Mouse (Mus musculus) mouse trophoblast stem cell (cell line): ENCODE results near the gene Dnajc11.

Experiments
- in situ Hi-C, 2 experiments: fragments of 300-500 bp; cut with MseI, MboI; formaldehyde crosslinking; loops; 2 replicates in 1 of 2; 3 replicates in 1 of 2; pipeline ENCODE4 v1.15.1; 2025

Dnajc11 gene

GRCm38 (mm10) chr4:151933505-151934214 lies at the start of gene Dnajc11:
TSS of gene Dnajc11 (plus strand) at chr4:151933691.
- in situ Hi-C loops: no loop called here

GRCm38 (mm10) chr4:151893241-151893640 lies 40.2 kb upstream of the Dnajc11 start:
- in situ Hi-C loops: no loop called here

DNA sequence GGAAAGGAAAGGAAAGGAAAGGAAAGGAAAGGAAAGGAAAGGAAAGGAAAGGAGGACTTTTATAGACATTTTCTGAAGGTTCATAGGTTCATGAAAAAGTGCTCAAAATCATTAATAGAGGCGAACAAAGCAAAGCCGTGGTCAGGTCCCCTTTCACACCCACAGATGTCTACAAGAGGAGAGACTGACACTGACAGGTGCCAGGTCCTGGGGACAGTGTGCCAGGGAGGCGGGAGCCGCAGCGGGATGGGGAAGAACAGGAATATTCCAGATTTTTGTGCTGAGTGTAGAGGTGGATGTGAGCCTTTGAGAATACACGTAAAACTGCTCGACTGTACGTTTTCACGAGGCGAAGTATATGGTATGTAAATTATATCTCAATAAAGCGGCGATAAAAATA lies 38.6 kb upstream of the Dnajc11 start:
- in situ Hi-C loops: no loop called here

- in situ Hi-C loops: no loop called here
Measured at GRCm38 (mm10) chr4:151895624-151896023, 37.9 kb upstream of the Dnajc11 start.

DNA sequence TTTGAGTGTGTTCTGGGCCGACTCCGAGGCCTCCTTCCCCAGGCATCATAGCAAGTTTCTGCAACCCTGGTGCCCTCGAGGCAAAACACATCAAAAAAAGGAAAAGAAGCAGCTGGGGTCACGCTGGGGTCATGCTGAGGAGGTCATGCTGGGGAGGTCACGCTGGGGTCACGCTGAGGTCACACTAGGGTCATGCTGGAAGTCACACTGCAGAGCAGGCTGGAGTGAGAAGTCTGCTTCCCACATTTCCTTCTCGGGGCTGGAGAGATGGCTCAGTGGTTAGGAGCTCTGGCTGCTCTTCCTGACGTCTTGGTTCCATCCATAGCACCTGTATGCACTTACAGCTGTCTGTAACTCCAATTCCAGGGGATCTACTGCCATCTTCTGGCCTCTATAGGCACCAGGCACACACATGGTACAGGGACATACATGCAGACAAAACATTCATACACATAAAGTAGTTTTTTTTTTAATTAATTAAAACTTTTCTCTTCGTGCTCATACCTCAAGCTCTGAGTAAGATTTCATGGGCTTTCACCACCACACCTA lies 36.3 kb upstream of the Dnajc11 start:
- in situ Hi-C loops: no loop called here

- in situ Hi-C loops: no loop called here
Measured at GRCm38 (mm10) chr4:151898600-151899245, 34.8 kb upstream of the Dnajc11 start.

DNA sequence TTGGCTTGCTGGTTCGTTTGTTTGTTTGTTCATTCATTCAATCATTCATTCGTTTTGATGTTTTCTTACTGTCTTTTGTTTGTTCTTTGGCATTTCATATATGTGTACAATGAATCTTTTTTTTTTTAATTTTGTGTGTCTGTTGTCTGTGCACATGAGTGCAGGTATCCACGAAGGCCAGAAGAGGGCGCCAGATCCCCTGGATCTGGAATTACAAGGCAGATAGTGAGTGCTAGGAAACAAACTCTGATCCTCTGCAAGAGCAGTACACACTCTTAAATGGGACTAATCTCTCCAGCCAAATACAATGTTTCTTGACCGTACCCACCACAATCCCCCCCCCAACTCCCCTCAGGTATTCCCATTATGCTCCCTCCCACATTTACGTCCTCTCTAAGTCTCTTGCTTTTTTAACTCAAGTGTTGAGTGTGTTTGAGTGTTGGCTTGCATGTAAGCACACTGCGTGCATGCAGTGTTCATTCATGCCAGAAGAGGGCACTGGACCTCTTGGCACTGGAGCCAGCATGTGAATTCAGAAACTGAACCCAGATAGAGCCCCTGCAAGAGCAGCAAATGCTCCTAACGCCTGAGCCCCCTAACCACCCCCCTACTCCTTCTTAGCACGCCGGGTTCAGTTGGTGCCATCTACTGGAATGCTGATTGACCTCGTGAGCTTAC lies 33.6 kb upstream of the Dnajc11 start:
- in situ Hi-C loops: no loop called here

DNA sequence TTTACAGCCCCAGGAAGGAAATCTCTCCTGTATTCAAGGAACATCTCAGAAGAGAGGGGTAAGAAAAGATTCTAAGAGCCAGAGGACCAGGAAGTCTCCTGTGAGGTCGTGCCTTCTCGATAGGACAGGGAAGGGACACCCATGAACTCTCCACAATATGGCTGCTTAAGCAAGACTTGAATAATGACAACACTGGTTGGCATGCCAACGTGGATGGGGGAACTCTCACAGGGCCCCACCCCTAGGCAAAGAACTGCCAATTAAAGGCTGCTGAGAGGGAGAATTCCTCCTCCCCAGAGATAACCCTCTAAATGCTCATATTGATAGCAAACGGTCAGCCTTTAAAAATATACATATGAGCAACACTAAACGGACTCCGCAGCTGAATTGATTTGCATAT lies 32.8 kb upstream of the Dnajc11 start:
- in situ Hi-C loops: no loop called here

DNA sequence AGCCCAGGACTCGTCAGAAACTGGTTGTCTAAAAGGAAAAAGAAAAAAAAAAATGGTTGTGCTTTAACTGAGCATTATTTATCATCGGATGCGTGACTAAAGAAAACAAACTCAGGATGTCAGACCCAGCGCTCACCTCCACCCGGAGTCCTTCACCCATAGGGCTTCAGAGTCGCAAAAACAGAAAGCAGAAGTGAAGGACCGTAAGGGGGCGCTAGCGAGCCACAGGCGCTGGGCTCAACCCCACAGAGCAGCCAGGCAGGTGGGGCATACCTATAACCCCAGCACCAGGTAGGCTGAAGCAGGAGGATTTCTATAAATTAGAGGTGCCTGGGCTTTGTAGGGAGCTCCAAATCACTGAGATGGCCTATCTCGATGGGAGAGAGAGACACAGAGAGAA lies 32.1 kb upstream of the Dnajc11 start:
- in situ Hi-C loops: no loop called here

DNA sequence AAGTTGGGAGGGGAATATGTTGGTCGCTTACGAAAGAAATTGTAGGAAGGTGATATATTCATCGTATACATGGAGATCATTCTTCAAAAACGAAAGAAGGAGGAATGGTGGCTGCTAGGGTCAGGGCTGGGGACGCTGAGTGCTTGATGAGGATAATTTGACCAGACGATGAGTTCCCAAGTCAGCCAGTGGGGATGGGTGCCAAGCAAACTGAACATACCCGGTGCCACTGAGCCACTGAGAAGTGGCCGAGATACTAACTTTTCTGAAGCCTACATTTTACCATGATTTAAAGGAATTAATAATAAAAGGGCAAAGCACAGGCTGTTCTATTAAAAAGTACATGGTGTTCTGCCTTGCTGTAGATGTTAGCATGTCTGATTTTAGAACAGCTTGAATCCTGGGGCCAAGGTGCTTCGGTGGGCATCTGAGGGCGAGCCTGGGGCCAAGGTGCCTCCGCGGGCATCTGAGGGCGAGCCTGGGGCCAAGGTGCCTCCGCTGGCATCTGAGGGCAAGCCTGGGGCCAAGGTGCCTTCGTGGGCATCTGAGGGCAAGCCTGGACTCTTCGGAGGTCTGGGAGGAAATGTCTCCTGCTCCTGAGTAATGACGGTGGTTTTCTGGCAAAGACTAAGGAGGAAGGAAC lies 31.3 kb upstream of the Dnajc11 start:
- in situ Hi-C loops: no loop called here

GRCm38 (mm10) chr4:151902689-151903241 lies 30.7 kb upstream of the Dnajc11 start:
- in situ Hi-C loops: no loop called here

- in situ Hi-C loops: no loop called here
Measured at GRCm38 (mm10) chr4:151904098-151904497, 29.4 kb upstream of the Dnajc11 start.

DNA sequence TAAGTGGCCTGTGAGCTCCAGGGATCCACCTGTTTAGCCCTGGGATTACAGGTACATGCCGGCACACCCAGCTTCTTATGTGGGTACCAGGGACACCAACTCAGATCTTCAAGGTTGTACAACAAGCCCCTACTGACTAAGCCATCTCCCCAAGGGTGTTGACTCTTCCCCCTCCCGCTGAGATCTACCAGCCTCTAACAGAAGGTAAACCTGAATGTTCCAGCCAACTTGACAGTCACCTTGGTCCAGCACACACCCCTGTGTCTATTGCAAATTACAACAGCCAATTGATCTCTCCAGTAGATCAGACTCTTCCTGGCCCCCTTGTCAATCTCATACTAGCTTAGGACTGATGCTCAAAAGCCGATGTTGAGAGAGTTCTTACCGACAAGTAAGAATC lies 27.9 kb upstream of the Dnajc11 start:
- in situ Hi-C loops: no loop called here

GRCm38 (mm10) chr4:151907577-151908343 lies 25.7 kb upstream of the Dnajc11 start:
- in situ Hi-C loops: no loop called here

GRCm38 (mm10) chr4:151908809-151909208 lies 24.7 kb upstream of the Dnajc11 start:
- in situ Hi-C loops: no loop called here

DNA sequence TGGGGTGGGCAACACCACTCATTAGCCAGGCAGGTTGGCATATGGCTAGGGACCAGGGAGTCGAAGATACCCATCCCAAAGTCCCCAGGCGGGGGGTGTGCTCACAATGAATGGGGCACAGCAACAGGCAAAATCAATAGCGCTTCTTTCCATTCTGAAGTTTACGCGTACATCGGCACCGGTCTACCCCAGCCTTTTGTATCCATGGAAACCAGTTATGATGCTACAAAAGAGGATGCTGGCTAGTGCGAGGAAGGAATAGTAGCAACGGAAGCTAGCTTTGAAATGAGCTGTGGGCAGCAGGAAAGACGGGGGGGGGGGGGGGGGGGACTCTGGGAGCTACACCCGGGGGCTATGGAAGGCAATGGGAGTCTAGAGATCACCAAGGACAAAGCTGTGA lies 17.2 kb upstream of the Dnajc11 start:
- in situ Hi-C loops: no loop called here

DNA sequence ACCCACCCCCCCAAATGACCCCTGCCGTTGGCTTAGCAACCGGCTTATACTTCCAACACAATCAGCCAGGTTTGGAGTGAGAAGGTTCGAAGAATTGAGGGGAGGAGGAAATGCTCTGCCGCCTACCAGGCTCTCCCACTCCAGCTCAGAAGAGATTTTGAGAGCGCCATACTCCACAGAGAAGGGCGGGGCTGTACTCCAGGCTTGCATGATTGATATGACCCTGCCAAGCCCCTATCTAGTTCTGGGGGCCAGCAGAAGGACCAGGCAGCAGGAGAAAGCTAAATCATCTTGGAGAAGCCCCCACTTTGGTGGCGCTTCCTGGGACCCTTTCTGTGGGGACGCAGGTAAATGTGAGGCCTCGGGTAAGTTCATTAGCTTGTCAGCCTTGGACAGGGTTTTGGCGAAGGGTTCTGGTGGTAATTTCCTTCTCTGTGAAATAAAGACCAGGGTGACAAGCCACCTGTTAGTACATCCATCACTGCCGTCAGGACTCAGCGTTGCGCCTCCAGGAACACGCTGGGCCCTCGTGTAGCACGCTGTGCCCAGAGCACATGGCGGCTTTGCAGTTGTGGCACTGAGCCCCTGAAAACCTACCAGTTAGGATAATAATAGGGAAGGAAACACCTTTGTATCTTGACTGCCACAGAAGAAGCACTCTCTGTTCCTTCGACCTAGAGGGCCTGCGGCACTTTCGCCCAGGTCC lies 14.2 kb upstream of the Dnajc11 start:
- in situ Hi-C loops: no loop called here

GRCm38 (mm10) chr4:151919900-151920643 lies 13.4 kb upstream of the Dnajc11 start:
- in situ Hi-C loops: no loop called here

GRCm38 (mm10) chr4:151922124-151922523 lies 11.4 kb upstream of the Dnajc11 start:
- in situ Hi-C loops: no loop called here
